Mouse (Mus musculus) kidney, embryonic 15.5 days (tissue): ENCODE data around the gene Git1. TPM values are rescaled to one million over a fixed set of nuclear protein-coding genes. Genes with fewer than 3 reads are reported as not detected.

Experiments used
- ATAC-seq: fragments of 200-750 bp; cut with Nextera tagmentation; replicated peaks from 2 replicates; pipeline ENCODE4 v1.8.0; 2017; ENCODE audit warnings: moderate TSS enrichment; ENCODE audit not compliant: low FRiP score
- H3K27ac ChIP-seq: fragments of 300-500 bp; sonication (generic); 2 replicates; pipeline ENCODE4 v1.5.1; 2015; ENCODE audit warnings: mild to moderate bottlenecking, inconsistent platforms
- H3K27me3 ChIP-seq: fragments of 300-500 bp; sonication (generic); 2 replicates; pipeline ENCODE4 v1.6.1; 2015; ENCODE audit warnings: inconsistent platforms
- H3K36me3 ChIP-seq: fragments of 300-500 bp; sonication (generic); 2 replicates; pipeline ENCODE4 v1.6.1; 2015; ENCODE audit warnings: inconsistent platforms
- H3K4me1 ChIP-seq: fragments of 300-500 bp; sonication (generic); 2 replicates; pipeline ENCODE4 v1.6.1; 2015; ENCODE audit warnings: inconsistent platforms
- H3K4me2 ChIP-seq: fragments of 300-500 bp; sonication (generic); 2 replicates; pipeline ENCODE4 v1.6.1; 2015; ENCODE audit warnings: moderate library complexity, mild to moderate bottlenecking, inconsistent platforms
- H3K4me3 ChIP-seq: fragments of 300-500 bp; sonication (generic); replicated peaks from 2 replicates; pipeline ENCODE4 v1.5.1; 2015; ENCODE audit warnings: mild to moderate bottlenecking, inconsistent platforms
- H3K9ac ChIP-seq: fragments of 300-500 bp; sonication (generic); 2 replicates; pipeline ENCODE4 v1.6.1; 2015; ENCODE audit warnings: mild to moderate bottlenecking, inconsistent platforms
- H3K9me3 ChIP-seq: fragments of 300-500 bp; sonication (generic); replicated peaks from 2 replicates; pipeline ENCODE4 v1.6.1; 2016; ENCODE audit warnings: inconsistent platforms
- WGBS: fragments of 180-500 bp; shearing (Covaris S2); methylation state at CpG from one replicate; pipeline ENCODE4 v1.1.7; 2015; ENCODE audit warnings: mixed read lengths; 5-methylcytosine and 5-hydroxymethylcytosine counted together
- polyA plus RNA-seq: library from polyadenylated mRNA; unstranded; fragments of >200 nt; fragmentation: Nextera tagmentation; extraction: Ambion mirVana; gene quantifications from 2 replicates; pipeline ENCODE4 v1.2.1, GENCODE M21; 2015

Git1 gene
- polyA plus RNA-seq = 9.7 and 12.6 TPM in 2 replicates

GRCm38 (mm10) chr11:77493512-77494343 lies at the start of gene Git1:
Git1 (plus strand) TSS chr11:77493562.
- peak within 1 kb of the TSS; percentile 94 for H3K27ac ChIP-seq
- peak within 1 kb of the TSS; percentile 99 for H3K4me2 ChIP-seq
- peak within 1 kb of the TSS; percentile 96 for H3K9ac ChIP-seq
- peak within 1 kb of the TSS; percentile 98 for H3K4me3 ChIP-seq
- peak; percentile 1 for ATAC-seq
- H3K9me3 ChIP-seq = no peaks in the 10 kb centered on the region
- H3K4me1 ChIP-seq = peaks cover 83% of the 10 kb centered on the region
- WGBS = 2% methylated on average over 41 of the region's 74 CpGs
- 0 out of 2 replicates have a peak, but pooled peaks cover 3% of the 10 kb centered on the region for H3K36me3 ChIP-seq
- no peaks in the 10 kb centered on the region for H3K27me3 ChIP-seq

- Histone ChIP-seq H3K27me3 (no peaks in the 10 kb centered on the region), H3K4me1 (0 out of 2 replicates have a peak, but pooled peaks cover 7% of the 10 kb centered on the region), H3K27ac (no peak overlapping the region), H3K4me3 (no peak overlapping the region), H3K36me3 (peaks cover 26% of the 10 kb centered on the region), H3K4me2 (no peak overlapping the region), H3K9me3 (no peaks in the 10 kb centered on the region), H3K9ac (no peak overlapping the region)
- ATAC-seq = no peak
- WGBS = 63% methylated on average over 2 of the region's 2 CpGs
Observed at GRCm38 (mm10) chr11:77444939-77445338, 48.4 kb upstream of the Git1 start.

- 64% methylated on average over 6 of the region's 6 CpGs for WGBS
- Histone ChIP-seq H3K9me3 (no peaks in the 10 kb centered on the region), H3K27me3 (no peaks in the 10 kb centered on the region), H3K4me3 (no peak overlapping the region), H3K9ac (no peak overlapping the region), H3K27ac (no peak overlapping the region), H3K36me3 (peaks cover 36% of the 10 kb centered on the region), H3K4me1 (0 out of 2 replicates have a peak, but pooled peaks cover 7% of the 10 kb centered on the region), H3K4me2 (no peak overlapping the region)
- ATAC-seq = no peak
Observed at GRCm38 (mm10) chr11:77446628-77447041, 46.7 kb upstream of the Git1 start.

- no peak for ATAC-seq
- H3K36me3 ChIP-seq = peaks cover 37% of the 10 kb centered on the region
- H3K9me3 ChIP-seq = no peaks in the 10 kb centered on the region
- H3K27me3 ChIP-seq = no peaks in the 10 kb centered on the region
- H3K4me1 ChIP-seq = 0 out of 2 replicates have a peak, but pooled peaks cover 7% of the 10 kb centered on the region
- H3K4me2 ChIP-seq = no peak overlapping the region
- 89% methylated on average over 7 of the region's 7 CpGs for WGBS
- H3K9ac ChIP-seq = no peak overlapping the region
- H3K27ac ChIP-seq = no peak overlapping the region
- no peak overlapping the region for H3K4me3 ChIP-seq
Observed at GRCm38 (mm10) chr11:77449224-77449623, 44.1 kb upstream of the Git1 start.

- ATAC-seq = no peak
- Histone ChIP-seq H3K27me3 (no peaks in the 10 kb centered on the region), H3K4me2 (no peak overlapping the region), H3K9me3 (no peaks in the 10 kb centered on the region), H3K27ac (no peak overlapping the region), H3K4me3 (no peak overlapping the region), H3K36me3 (peaks cover 49% of the 10 kb centered on the region), H3K4me1 (no peaks in the 10 kb centered on the region), H3K9ac (no peak overlapping the region)
- WGBS = 95% methylated on average over 2 of the region's 2 CpGs
Observed at GRCm38 (mm10) chr11:77451670-77452069, 41.7 kb upstream of the Git1 start.

GRCm38 (mm10) chr11:77453388-77453787 lies 40.0 kb upstream of the Git1 start:
- no peak overlapping the region for H3K27ac ChIP-seq
- no peak overlapping the region for H3K4me3 ChIP-seq
- no peak for ATAC-seq
- H3K27me3 ChIP-seq = no peaks in the 10 kb centered on the region
- H3K36me3 ChIP-seq = peaks cover 49% of the 10 kb centered on the region
- H3K9me3 ChIP-seq = no peaks in the 10 kb centered on the region
- no peaks in the 10 kb centered on the region for H3K4me1 ChIP-seq
- WGBS = 92% methylated on average over 2 of the region's 2 CpGs
- H3K4me2 ChIP-seq = no peak overlapping the region
- H3K9ac ChIP-seq = no peak overlapping the region

GRCm38 (mm10) chr11:77455770-77456510 lies 37.4 kb upstream of the Git1 start:
- Histone ChIP-seq H3K9ac (no peak overlapping the region), H3K27ac (no peak overlapping the region), H3K4me3 (no peak overlapping the region), H3K27me3 (peaks cover 7% of the 10 kb centered on the region), H3K4me2 (no peak overlapping the region), H3K36me3 (peaks cover 28% of the 10 kb centered on the region), H3K9me3 (no peaks in the 10 kb centered on the region), H3K4me1 (no peaks in the 10 kb centered on the region)
- 84% methylated on average over 9 of the region's 9 CpGs for WGBS
- no peak for ATAC-seq

GRCm38 (mm10) chr11:77456866-77457265 lies 36.5 kb upstream of the Git1 start:
- Histone ChIP-seq H3K27me3 (peaks cover 16% of the 10 kb centered on the region), H3K4me2 (no peak overlapping the region), H3K4me1 (peaks cover 3% of the 10 kb centered on the region; the same call in 1 of the 2 replicates), H3K9me3 (no peaks in the 10 kb centered on the region), H3K27ac (no peak overlapping the region), H3K36me3 (peaks cover 24% of the 10 kb centered on the region), H3K4me3 (no peak overlapping the region), H3K9ac (no peak overlapping the region)
- ATAC-seq = no peak
- 76% methylated on average over 6 of the region's 6 CpGs for WGBS

GRCm38 (mm10) chr11:77461856-77462255 lies 31.5 kb upstream of the Git1 start:
- Histone ChIP-seq H3K4me1 (peaks cover 18% of the 10 kb centered on the region), H3K9ac (peak overlapping the region; percentile 59), H3K4me2 (peak overlapping the region; percentile 99), H3K27ac (no peak overlapping the region), H3K4me3 (peak overlapping the region; percentile 60), H3K9me3 (no peaks in the 10 kb centered on the region), H3K27me3 (peaks cover 63% of the 10 kb centered on the region), H3K36me3 (no peaks in the 10 kb centered on the region)
- ATAC-seq = no peak
- WGBS = 5% methylated on average over 6 of the region's 6 CpGs

GRCm38 (mm10) chr11:77462283-77463100 lies 30.9 kb upstream of the Git1 start, which contains the start of gene Coro6:
Coro6 (plus strand) TSS chr11:77462411.
- peaks cover 24% of the 10 kb centered on the region for H3K4me1 ChIP-seq
- H3K4me2 ChIP-seq = peak within 1 kb of the TSS; percentile 99
- H3K36me3 ChIP-seq = no peaks in the 10 kb centered on the region
- peaks cover 70% of the 10 kb centered on the region for H3K27me3 ChIP-seq
- no peak within 1 kb of the TSS for H3K27ac ChIP-seq
- peak within 1 kb of the TSS; percentile 60 for H3K4me3 ChIP-seq
- peak; percentile 81 for ATAC-seq
- H3K9me3 ChIP-seq = no peaks in the 10 kb centered on the region
- H3K9ac ChIP-seq = peak within 1 kb of the TSS; percentile 59
- under 1% methylated on average over 72 of the region's 73 CpGs for WGBS

- H3K36me3 ChIP-seq = no peaks in the 10 kb centered on the region
- H3K4me1 ChIP-seq = peaks cover 28% of the 10 kb centered on the region
- H3K27ac ChIP-seq = no peak overlapping the region
- no peaks in the 10 kb centered on the region for H3K9me3 ChIP-seq
- 38% methylated on average over 8 of the region's 8 CpGs for WGBS
- H3K4me3 ChIP-seq = peak overlapping the region; percentile 60; the same call in 1 of the 2 replicates
- H3K9ac ChIP-seq = no peak overlapping the region
- no peak for ATAC-seq
- H3K4me2 ChIP-seq = peak overlapping the region; percentile 99
- peaks cover 75% of the 10 kb centered on the region for H3K27me3 ChIP-seq
Observed at GRCm38 (mm10) chr11:77463101-77463445, 30.3 kb upstream of the Git1 start.
